Mouse (Mus musculus): ENCODE results near the gene Shd.

- no peak for TF ChIP-seq CTCF (IDR thresholded peaks at IDR 0.05; ENCODE audit: insufficient read depth, low read depth, low read length)
- no peak for TF ChIP-seq POLR2A (IDR thresholded peaks at IDR 0.05; ENCODE audit: insufficient read depth, low read depth, low read length)
Observed at GRCm38 (mm10) chr17:55969966-55970891, at the start of gene Shd.
